Mouse (Mus musculus): ENCODE results near the gene Podxl.

DNA sequence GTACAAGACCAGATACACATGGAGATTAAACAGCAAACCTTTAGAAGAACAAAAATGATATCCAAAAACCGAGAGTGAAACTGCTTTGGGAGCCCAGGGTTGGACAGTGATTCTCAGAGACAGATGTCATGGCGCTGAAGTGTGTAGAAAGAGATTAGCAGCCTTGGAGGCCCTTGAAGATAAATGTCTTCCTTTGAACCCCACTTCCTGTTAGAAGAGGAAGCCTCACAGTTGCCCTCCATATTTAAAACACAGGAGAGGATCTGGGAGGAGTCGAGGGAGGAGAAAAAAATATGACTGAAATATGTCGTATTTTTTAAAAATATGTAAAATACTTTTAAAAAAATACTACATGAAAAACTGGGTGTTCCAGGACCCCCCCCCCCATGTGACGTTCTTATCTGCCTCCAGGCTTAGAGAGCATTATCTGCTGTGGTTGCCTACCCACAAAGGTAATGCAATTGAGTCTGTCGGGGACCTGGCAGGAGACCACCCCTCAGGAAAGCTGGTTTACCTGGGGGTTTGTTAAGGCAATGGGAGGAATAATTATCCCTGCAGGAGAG lies 34.6 kb upstream of the Podxl start:
- TF ChIP-seq CTCF (IDR thresholded peaks at IDR 0.05; ENCODE audit: low read depth, low read length) = no peak
- TF ChIP-seq POLR2A (IDR thresholded peaks at IDR 0.05; ENCODE audit: borderline replicate concordance, low read depth, low read length) = no peak
